Mouse (Mus musculus) layer of hippocampus, adult 2 months (tissue): ENCODE results near the gene Ptprs. TPM values are rescaled to one million over a fixed set of nuclear protein-coding genes. Genes with fewer than 3 reads are reported as not detected.
A peak's percentile ranks its signal among the peaks of the same experiment; 100 is the strongest.

ENCODE experiments used
- DNase-seq, 2 experiments: peaks; one replicate each; pipeline ENCODE4 v3.0.0; 2022; ENCODE audit warnings: low spot score in 2 of 2
- H3K27ac ChIP-seq: fragments of 200-600 bp; 2 replicates; pipeline ENCODE4 v1.8.1; 2022
- H3K4me3 ChIP-seq: fragments of 200-600 bp; 2 replicates; pipeline ENCODE4 v1.8.1; 2022; ENCODE audit warnings: mild to moderate bottlenecking
- CTCF ChIP-seq: fragments of 200-600 bp; conservative IDR thresholded peaks from 2 replicates; pipeline ENCODE4 v1.8.1; 2022; ENCODE audit warnings: antibody characterized with exemption, mild to moderate bottlenecking, moderate library complexity
- long read RNA-seq, 2 experiments: library from polyadenylated mRNA; stranded (forward); transcript quantifications; one replicate each; pipeline ENCODE4 v2.0.0; 2021; ENCODE audit warnings: borderline mapping rate in 2 of 2
- total RNA-seq, 2 experiments: library from RNA; stranded (reverse); gene quantifications; 2 replicates each; pipeline ENCODE4 v1.2.3; 2021

The Ptprs gene
- 100 to 1,000 TPM; 666 to 670 TPM for total RNA-seq
- long read RNA-seq, experiment 1, transcript Ptprs-206 (3 exons, 711 nt): major isoform, 6 of 78 reads
- long read RNA-seq, experiment 1, partial matches to known transcripts: 43 of 78 reads
- long read RNA-seq, experiment 1, other reads (novel, unspliced or antisense): 29 of 78 reads
- long read RNA-seq, experiment 2, transcript Ptprs-206 (3 exons, 711 nt): major isoform, 6 of 78 reads
- long read RNA-seq, experiment 2, partial matches to known transcripts: 32 of 78 reads
- long read RNA-seq, experiment 2, other reads (novel, unspliced or antisense): 40 of 78 reads

DNA sequence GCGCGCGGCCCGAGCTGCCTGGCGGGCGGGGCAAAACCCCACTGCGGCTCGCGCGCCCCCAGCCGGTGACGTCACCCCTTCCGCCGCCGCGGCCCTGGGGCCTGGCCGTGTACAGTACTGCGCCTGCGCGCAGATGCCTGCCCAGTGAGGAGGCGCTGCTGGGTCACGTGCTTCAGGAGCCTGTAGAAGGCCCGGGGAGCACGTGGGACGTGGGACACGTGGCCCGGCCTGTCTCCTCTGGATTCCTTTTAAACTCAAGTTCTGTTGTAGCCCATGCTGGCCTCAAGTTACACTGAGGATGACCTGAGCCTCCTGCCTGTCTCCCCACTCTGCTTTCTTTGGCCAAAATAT, at the start of gene Ptprs:
Gene Ptprs (minus strand): TSS at position 82 of the 351 bp plus-strand sequence.
- Histone ChIP-seq H3K27ac (peak within 1 kb of the TSS; percentile 95), H3K4me3 (peak within 1 kb of the TSS; percentile 87)
- peak; percentile 98 to 100 for DNase-seq
- TF ChIP-seq CTCF: peak; percentile 22; the same call in 1 of the 2 replicates

GRCm38 (mm10) chr17:56524943-56525342, 48.7 kb upstream of the Ptprs start:
- H3K4me3 ChIP-seq: no peak overlapping the region
- DNase-seq: peak in 1 of 2 experiments; percentile 4
- TF ChIP-seq CTCF: no peak
- H3K27ac ChIP-seq: no peak overlapping the region

DNA sequence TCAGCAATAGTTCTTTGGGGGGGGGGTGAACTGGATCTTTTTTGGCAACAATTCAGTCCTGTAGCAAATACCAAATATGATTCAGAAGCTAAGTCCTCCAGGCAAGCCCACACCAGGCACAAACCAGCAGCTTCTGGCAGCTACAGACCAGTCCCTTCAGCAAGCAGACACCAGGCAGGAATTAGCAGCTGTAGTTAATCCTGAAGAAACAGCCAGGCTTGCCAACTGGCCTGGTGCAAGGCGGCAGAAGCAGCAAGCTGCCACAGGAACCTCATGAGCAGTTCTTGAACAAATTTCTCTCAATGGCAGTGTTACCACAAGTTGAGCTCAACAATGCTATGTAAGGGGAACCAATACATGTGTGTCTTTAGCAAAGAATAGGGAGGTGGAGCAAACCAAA, 46.5 kb upstream of the Ptprs start:
- no peak for TF ChIP-seq CTCF
- peak in 1 of 2 experiments; percentile 13 for DNase-seq
- no peak overlapping the region for H3K27ac ChIP-seq
- H3K4me3 ChIP-seq: no peak overlapping the region

GRCm38 (mm10) chr17:56515690-56516410, 39.6 kb upstream of the Ptprs start:
- peak in 1 of 2 experiments; percentile 19 for DNase-seq
- H3K4me3 ChIP-seq: no peak overlapping the region
- TF ChIP-seq CTCF: no peak
- peak overlapping the region; percentile 48; the same call in 1 of the 2 replicates for H3K27ac ChIP-seq

DNA sequence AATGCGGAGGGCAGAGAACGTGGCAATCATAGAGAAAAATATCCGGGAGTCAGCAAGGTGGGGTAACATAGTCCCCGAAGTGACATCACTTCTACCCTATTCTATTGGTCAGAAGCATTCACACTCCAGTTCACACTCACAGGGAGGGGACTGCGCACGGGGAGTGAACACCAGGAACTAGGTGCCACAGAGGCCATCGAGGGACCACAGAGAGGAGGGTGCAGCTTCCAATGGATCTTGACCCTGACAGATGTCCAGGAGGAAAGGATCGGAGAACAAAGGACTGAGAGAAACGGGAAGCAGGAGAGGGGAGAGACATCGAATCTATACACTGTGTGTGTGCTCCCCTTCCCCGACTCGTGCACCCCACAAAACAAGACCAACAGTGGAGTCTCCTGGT, 38.6 kb upstream of the Ptprs start:
- peak in 1 of 2 experiments; percentile 7 for DNase-seq
- Histone ChIP-seq H3K27ac (no peak overlapping the region), H3K4me3 (no peak overlapping the region)
- no peak for TF ChIP-seq CTCF

DNA sequence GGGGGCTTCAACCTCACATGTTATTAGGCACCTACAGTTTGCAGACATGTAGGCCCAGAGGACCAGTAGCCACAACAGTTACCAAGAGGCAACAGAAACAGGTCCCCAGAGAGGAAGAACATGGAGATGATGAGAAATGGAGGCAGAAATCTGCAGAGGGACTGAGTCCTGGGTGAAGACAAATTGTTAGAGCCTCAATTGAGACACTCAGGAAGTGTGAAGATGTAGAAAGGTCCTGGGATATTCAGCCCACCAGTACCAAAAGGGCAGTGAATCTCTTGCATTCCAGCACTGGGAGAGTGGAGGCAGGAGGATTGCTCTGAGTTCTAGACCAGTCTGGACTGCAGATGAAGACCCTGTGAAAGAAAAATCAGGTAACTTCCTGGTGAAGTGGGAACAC, 38.0 kb upstream of the Ptprs start:
- no peak for TF ChIP-seq CTCF
- H3K27ac ChIP-seq: no peak overlapping the region
- peak in 1 of 2 experiments; percentile 3 for DNase-seq
- H3K4me3 ChIP-seq: no peak overlapping the region

DNA sequence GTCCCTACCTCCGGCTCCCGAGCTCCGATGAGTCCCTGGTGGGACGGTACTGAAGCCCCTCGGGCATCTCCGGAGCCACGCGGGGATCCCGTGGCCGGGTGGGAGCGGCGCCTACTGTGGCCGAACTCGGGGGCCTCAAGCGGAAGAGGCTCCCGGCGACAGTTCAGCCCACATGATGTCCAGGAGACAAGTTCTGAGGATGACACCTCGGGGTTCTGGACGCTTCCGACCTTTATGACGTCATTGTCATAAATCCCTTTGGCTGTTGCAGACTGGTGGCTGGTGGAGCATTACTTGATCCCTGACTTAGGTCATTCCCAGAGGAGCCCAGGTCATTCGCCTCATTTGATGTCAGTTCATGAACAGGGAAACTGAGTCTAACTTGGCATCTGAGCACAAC, 36.0 kb upstream of the Ptprs start, which contains the start of gene Znrf4:
Gene Znrf4 (minus strand): TSS at position 122 of the 400 bp plus-strand sequence.
- Histone ChIP-seq H3K27ac (0 out of 2 replicates have a peak within 1 kb of the TSS, but pooled peaks have one; percentile 14), H3K4me3 (no peak within 1 kb of the TSS)
- no peak for TF ChIP-seq CTCF
- DNase-seq: no peak

GRCm38 (mm10) chr17:56511707-56512090, 35.4 kb upstream of the Ptprs start:
- no peak for TF ChIP-seq CTCF
- Histone ChIP-seq H3K4me3 (no peak overlapping the region), H3K27ac (no peak overlapping the region)
- DNase-seq: peak in 1 of 2 experiments; percentile 8

DNA sequence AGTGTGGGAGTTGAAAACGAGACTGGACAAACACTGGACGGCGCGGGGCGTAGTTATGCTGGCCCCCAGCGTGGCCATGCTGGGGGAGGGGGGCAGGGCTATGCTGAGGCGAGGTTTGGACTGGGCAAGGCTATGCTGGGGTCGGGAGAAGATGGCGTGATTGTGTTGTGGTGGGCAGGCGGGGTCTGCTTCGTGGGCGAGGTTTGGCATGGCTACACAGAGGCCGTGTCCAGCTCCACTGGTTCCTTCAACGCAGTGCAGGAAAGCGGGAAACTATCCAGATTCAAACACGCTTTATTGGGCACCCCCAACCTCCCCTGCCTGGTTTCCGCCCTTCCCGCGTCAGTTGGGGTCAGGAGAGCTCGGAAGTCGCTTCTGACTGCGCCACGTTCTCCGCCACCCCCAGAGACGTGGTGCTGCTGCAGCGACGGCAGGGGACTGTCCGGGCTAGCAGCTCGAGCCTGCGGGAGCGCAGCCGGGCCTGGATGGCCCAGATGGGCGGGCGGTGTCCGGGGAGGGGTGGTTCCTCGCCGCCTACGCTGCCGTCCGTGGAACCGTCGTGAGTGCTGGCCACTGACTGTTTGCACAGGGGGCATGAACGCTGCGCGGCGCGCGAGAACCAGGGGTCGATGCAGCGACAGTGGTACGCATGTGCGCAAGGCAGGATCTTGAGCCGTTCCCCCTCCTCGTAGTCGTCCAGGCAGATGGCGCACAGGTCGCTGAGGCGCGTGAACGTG, 34.9 kb upstream of the Ptprs start:
- Histone ChIP-seq H3K27ac (0 out of 2 replicates have a peak overlapping the region, but pooled peaks have one; percentile 14), H3K4me3 (no peak overlapping the region)
- DNase-seq: peak; percentile 3 to 9
- no peak for TF ChIP-seq CTCF

DNA sequence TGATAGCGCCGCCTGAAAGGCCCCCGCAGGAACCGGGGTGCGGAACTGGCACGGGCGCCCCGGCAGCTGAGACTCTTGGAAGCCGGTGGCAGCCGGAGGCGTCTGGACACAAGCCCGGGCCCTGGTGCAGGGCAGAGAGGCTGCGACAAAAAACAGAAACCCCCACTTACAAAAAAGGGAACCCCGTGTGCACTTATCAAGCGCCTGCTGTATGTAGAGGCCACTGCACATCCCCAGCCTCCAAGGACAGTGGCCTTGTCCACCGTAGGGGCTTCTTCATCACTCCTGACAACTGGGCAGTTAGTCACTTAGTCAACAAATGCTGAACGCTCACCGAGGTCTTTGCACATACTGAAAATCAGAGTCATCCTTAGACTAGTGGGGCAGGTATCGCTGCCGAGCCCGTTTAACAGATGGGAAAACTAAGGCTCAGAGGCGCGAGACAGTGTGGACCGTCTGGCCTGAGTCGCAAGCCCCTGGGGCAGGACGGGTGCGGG, 34.2 kb upstream of the Ptprs start:
- Histone ChIP-seq H3K4me3 (no peak overlapping the region; the same call in 1 of the 2 replicates), H3K27ac (peak overlapping the region; percentile 78)
- DNase-seq: peak in 1 of 2 experiments; percentile 71
- no peak for TF ChIP-seq CTCF

- TF ChIP-seq CTCF: no peak
- DNase-seq: peak; percentile 47 to 53
- peak overlapping the region; percentile 98 for H3K27ac ChIP-seq
- H3K4me3 ChIP-seq: no peak overlapping the region; the same call in 1 of the 2 replicates
These were observed 33.6 kb upstream of the Ptprs start for GRCm38 (mm10) chr17:56509707-56510472.
